Mouse (Mus musculus) hindbrain, embryonic 11.5 days (tissue): ENCODE measurements at regions not wholly inside any gene's neighbourhood (a gene's known extent, or its start where the extent isn't known, plus 50 kb on each side); places are given as distances from the start of the nearest gene placed in this dataset.

Experiments used
- ATAC-seq: fragments of 200-750 bp; cut with Nextera tagmentation; 2 replicates; pipeline ENCODE4 v1.8.0; 2017; ENCODE audit warnings: mild to moderate bottlenecking, moderate TSS enrichment, moderate library complexity; ENCODE audit not compliant: low FRiP score
- DNase-seq: peaks from one replicate; pipeline ENCODE4 v3.0.0-alpha.2; 2015; ENCODE audit warnings: low spot score
- H3K27ac ChIP-seq: fragments of 300-500 bp; sonication (generic); 2 replicates; pipeline ENCODE4 v1.5.1; 2014; ENCODE audit warnings: mild to moderate bottlenecking, low read depth, low read length
- H3K27me3 ChIP-seq: fragments of 300-500 bp; sonication (generic); 2 replicates; pipeline ENCODE4 v1.6.1; 2014; ENCODE audit warnings: mild to moderate bottlenecking, low read length, moderate library complexity, mixed read lengths; ENCODE audit not compliant: control insufficient read depth, insufficient read depth
- H3K36me3 ChIP-seq: fragments of 300-500 bp; sonication (generic); 2 replicates; pipeline ENCODE4 v1.6.1; 2014; ENCODE audit warnings: mild to moderate bottlenecking, low read length, moderate library complexity, mixed read lengths; ENCODE audit not compliant: control insufficient read depth, insufficient read depth
- H3K4me1 ChIP-seq: fragments of 300-500 bp; sonication (generic); replicated peaks from 2 replicates; pipeline ENCODE4 v1.6.1; 2014; ENCODE audit warnings: low read length, mixed read lengths; ENCODE audit not compliant: control insufficient read depth, insufficient read depth
- H3K4me2 ChIP-seq: fragments of 300-500 bp; sonication (generic); replicated peaks from 2 replicates; pipeline ENCODE4 v1.6.1; 2014; ENCODE audit warnings: mild to moderate bottlenecking, low read depth, low read length
- H3K4me3 ChIP-seq: fragments of 300-500 bp; sonication (generic); 2 replicates; pipeline ENCODE4 v1.5.1; 2014; ENCODE audit warnings: low read depth, low read length
- H3K9ac ChIP-seq: fragments of 300-500 bp; sonication (generic); 2 replicates; pipeline ENCODE4 v1.6.1; 2014; ENCODE audit warnings: low read depth, low read length
- H3K9me3 ChIP-seq: fragments of 300-500 bp; sonication (generic); 2 replicates; pipeline ENCODE4 v1.6.1; 2016; ENCODE audit warnings: low read length; ENCODE audit not compliant: control insufficient read depth
- WGBS: fragments of 180-500 bp; shearing (Covaris S2); extraction: QIAGEN DNeasy Blood & Tissue Kit; methylation state at CpG from one replicate; pipeline ENCODE4 v1.1.7; 2014; 5-methylcytosine and 5-hydroxymethylcytosine counted together

GRCm38 (mm10) chr14:80482771-80483170 is 498.9 kb downstream of the Olfm4 start:
- Histone ChIP-seq H3K36me3 (no peaks in the 10 kb centered on the region), H3K4me2 (no peak overlapping the region), H3K9me3 (no peaks in the 10 kb centered on the region), H3K27ac (no peak overlapping the region), H3K4me1 (no peaks in the 10 kb centered on the region), H3K4me3 (no peak overlapping the region), H3K9ac (no peak overlapping the region), H3K27me3 (no peaks in the 10 kb centered on the region)
- no peak for DNase-seq
- no peak for ATAC-seq
- 90% methylated on average over 3 of the region's 3 CpGs for WGBS

DNA sequence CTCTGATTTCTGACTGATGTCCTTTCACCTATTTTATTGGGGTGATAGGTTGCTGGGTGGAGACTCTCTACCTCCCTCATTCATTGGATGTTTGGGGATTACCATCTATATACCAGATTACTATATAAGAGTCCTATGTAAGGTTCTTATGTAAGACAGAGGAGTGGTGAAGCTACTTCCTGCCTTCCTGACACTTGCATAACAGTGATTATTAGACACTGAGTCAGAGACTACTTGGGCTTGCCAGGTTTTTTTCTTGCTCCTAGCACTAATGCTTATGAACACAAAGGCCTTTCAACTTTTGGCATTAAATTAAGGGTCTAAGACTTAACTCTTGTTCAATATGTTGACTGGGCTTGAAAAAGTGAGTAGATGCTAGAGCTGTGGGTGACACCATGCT is 500.4 kb downstream of the Olfm4 start:
- Histone ChIP-seq H3K27me3 (no peaks in the 10 kb centered on the region), H3K27ac (no peak overlapping the region), H3K4me1 (no peaks in the 10 kb centered on the region), H3K9me3 (no peaks in the 10 kb centered on the region), H3K9ac (no peak overlapping the region), H3K4me2 (no peak overlapping the region), H3K4me3 (no peak overlapping the region), H3K36me3 (no peaks in the 10 kb centered on the region)
- ATAC-seq (no peak), DNase-seq (no peak)

DNA sequence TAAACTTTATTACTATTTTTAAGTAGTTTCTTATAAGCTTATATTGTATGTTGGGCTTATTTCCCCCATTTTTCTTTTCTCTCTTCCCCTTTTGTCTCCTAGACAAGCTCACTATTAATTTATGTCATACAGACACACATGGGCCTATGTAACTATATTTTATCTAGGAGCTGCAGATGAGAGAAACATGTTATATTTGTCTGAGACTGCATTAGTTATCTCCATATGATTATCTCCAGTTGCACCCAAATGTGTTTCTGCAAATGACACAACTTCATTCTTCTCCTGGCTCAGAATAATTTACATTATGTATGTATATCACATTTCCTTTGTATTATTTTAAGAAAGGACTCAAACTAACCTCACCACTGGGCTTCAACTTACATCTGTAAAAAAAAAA is 501.3 kb downstream of the Olfm4 start:
- no peaks in the 10 kb centered on the region for H3K4me1 ChIP-seq
- H3K27me3 ChIP-seq: no peaks in the 10 kb centered on the region
- H3K36me3 ChIP-seq: no peaks in the 10 kb centered on the region
- H3K9me3 ChIP-seq: no peaks in the 10 kb centered on the region
- ATAC-seq (no peak), DNase-seq (no peak)
- no peak overlapping the region for H3K4me2 ChIP-seq
- no peak overlapping the region for H3K9ac ChIP-seq
- no peak overlapping the region for H3K4me3 ChIP-seq
- H3K27ac ChIP-seq: no peak overlapping the region

DNA sequence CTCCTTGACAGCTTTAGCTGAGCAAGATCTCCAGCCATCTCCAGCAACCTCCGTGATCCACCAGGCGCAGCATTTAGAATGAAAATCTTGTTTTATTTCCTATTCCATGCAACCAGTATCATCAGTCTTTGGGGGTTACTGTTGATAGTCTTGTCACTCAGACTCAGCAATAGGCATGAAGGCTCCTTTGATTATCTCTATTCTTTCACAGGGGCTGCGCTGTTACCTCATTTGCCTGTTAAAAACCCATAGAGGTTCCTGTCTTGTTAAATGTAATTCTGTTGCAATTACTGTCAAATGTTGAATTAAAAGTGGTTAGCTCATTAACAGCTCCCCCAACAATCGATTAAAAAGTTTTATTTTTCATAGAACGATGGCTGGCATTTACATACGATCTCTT is 502.7 kb downstream of the Olfm4 start:
- Histone ChIP-seq H3K9ac (no peak overlapping the region), H3K27ac (no peak overlapping the region), H3K27me3 (no peaks in the 10 kb centered on the region), H3K36me3 (no peaks in the 10 kb centered on the region), H3K4me2 (no peak overlapping the region), H3K9me3 (no peaks in the 10 kb centered on the region), H3K4me1 (no peaks in the 10 kb centered on the region), H3K4me3 (no peak overlapping the region)
- DNase-seq: no peak
- 72% methylated on average over 6 of the region's 6 CpGs for WGBS
- ATAC-seq: no peak

- DNase-seq (no peak), ATAC-seq (peak; percentile 67)
- no peaks in the 10 kb centered on the region for H3K36me3 ChIP-seq
- no peak overlapping the region for H3K27ac ChIP-seq
- H3K4me2 ChIP-seq: no peak overlapping the region
- H3K9ac ChIP-seq: no peak overlapping the region
- H3K27me3 ChIP-seq: no peaks in the 10 kb centered on the region
- H3K9me3 ChIP-seq: no peaks in the 10 kb centered on the region
- no peak overlapping the region for H3K4me3 ChIP-seq
- no peaks in the 10 kb centered on the region; the same call in 1 of the 2 replicates for H3K4me1 ChIP-seq
- 35% methylated on average over 10 of the region's 10 CpGs for WGBS
Observed at GRCm38 (mm10) chr14:80492043-80492900, 508.4 kb downstream of the Olfm4 start.

DNA sequence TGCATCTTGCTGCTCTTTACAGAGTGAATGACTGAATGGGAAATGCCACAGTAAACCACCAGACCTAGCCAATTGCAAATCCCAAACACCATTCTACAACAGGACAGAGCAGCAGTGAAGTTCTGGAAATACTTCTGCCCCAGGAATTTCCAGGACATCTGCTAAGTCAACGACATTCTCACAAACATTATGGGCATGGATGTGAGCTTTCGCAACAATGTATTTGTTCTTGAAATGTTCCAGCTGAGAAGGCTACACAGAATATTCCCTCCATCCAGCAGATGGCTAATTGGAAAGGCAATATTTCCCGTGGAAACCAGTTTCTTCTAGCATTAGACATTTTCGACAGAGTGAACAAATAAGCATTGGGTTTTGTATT is 509.0 kb downstream of the Olfm4 start:
- Histone ChIP-seq H3K27me3 (no peaks in the 10 kb centered on the region), H3K4me3 (no peak overlapping the region), H3K4me1 (no peaks in the 10 kb centered on the region; the same call in 1 of the 2 replicates), H3K27ac (no peak overlapping the region), H3K9ac (no peak overlapping the region), H3K4me2 (no peak overlapping the region), H3K36me3 (no peaks in the 10 kb centered on the region), H3K9me3 (no peaks in the 10 kb centered on the region)
- no peak for DNase-seq
- WGBS: 56% methylated on average over 4 of the region's 4 CpGs
- peak; percentile 18; the same call in 1 of the 2 replicates for ATAC-seq

DNA sequence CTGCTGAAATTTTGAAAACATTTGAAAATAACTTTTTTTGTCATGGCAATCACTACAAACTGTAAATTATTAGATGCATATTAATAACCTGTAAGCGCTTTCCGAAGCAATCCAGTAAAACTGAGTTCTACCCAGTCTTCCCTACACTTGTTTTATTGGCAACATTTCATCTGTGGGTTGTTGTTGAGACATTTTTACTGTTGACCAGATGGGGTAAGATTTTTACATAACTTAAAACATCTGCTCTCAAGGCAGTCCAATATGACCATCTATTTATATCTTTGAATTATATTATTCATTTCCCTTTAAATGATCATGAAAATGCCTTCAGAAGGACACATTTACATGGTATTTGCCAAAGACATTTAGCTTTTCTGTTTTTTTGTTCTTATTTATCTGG is 520.5 kb downstream of the Olfm4 start:
- DNase-seq: no peak
- Histone ChIP-seq H3K4me1 (no peaks in the 10 kb centered on the region), H3K4me3 (no peak overlapping the region), H3K4me2 (no peak overlapping the region), H3K9me3 (no peaks in the 10 kb centered on the region), H3K27ac (no peak overlapping the region), H3K9ac (no peak overlapping the region), H3K27me3 (no peaks in the 10 kb centered on the region), H3K36me3 (no peaks in the 10 kb centered on the region)
- ATAC-seq: no peak
- WGBS: 99% methylated on average over 2 of the region's 2 CpGs

DNA sequence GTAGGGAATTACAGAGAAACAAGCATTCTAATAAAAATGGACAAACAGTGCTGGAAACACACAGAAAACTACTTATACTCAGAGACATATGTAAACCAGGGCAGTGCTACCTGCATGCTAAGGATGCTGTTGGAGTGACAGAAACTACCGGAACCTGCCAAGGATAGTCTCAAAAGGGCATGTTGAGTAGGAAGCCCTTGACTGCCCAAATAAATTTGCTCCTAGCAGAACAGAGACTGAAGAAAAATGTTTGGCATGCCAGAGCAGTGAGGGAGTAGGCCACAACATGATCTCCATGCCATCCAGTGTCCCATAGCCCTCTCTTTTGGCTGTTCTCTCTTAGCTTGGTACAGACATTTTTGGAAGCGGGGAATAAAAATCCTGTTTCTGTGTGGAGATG is 532.7 kb downstream of the Olfm4 start:
- Histone ChIP-seq H3K4me2 (no peak overlapping the region), H3K27me3 (no peaks in the 10 kb centered on the region), H3K9me3 (no peaks in the 10 kb centered on the region), H3K4me1 (no peaks in the 10 kb centered on the region), H3K27ac (no peak overlapping the region), H3K9ac (no peak overlapping the region), H3K4me3 (no peak overlapping the region), H3K36me3 (no peaks in the 10 kb centered on the region)
- ATAC-seq: no peak
- DNase-seq: no peak
- 98% methylated on average over 2 of the region's 2 CpGs for WGBS

DNA sequence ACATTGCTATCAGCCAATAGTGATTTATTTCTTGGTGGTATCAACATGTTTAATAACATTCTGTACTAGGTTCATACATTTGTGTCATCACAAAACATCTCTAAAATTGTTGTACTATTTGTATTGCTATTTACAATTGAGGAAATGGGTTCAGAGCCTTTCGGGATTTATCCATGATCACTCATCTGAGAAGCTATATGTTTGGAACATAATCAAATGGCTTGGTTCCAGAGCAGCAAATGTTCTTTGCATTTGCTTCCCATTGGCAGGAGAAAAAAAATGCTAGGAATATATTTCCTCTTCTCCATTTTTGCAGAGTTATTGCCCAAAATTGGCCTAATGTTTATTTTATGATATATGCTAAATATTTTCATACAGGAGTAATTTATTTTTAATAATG is 537.3 kb downstream of the Olfm4 start:
- Histone ChIP-seq H3K27me3 (no peaks in the 10 kb centered on the region), H3K9ac (no peak overlapping the region), H3K4me2 (no peak overlapping the region), H3K27ac (no peak overlapping the region), H3K4me1 (no peaks in the 10 kb centered on the region), H3K4me3 (no peak overlapping the region), H3K9me3 (no peaks in the 10 kb centered on the region), H3K36me3 (no peaks in the 10 kb centered on the region)
- ATAC-seq: no peak
- 96% methylated on average over 1 of the region's 1 CpGs for WGBS
- no peak for DNase-seq
